Mouse (Mus musculus): ENCODE results near the gene Gm21836. TPM values are rescaled to one million over a fixed set of nuclear protein-coding genes. Genes with fewer than 3 reads are reported as not detected.
"Not testable (repeated sequence)": the region's sequence is repeated elsewhere in the genome, so short reads cannot be mapped to it uniquely, and the experiment has no call there.

The Gm21836 gene
- not detected in 2 replicates for total RNA-seq (2017)

- ATAC-seq (replicated peaks in 1 of 2; ENCODE audit: insufficient read depth in 1 of 2, low FRiP score in 2 of 2, low TSS enrichment in 1 of 2, low read depth in 1 of 2, poor library complexity in 2 of 2, severe bottlenecking in 2 of 2) = not testable (repeated sequence)
Measured at GRCm38 (mm10) chr9:124493693-124494092, at the start of gene Gm21836. Gene Gm21836, minus strand, starts transcription at chr9:124493793.

- not testable (repeated sequence) for ATAC-seq (replicated peaks in 1 of 2; ENCODE audit: insufficient read depth in 1 of 2, low FRiP score in 2 of 2, low TSS enrichment in 1 of 2, low read depth in 1 of 2, poor library complexity in 2 of 2, severe bottlenecking in 2 of 2)
Measured at GRCm38 (mm10) chr9:124480361-124480980, 13.1 kb downstream of the Gm21836 start.

GRCm38 (mm10) chr9:124478081-124478480, 15.5 kb downstream of the Gm21836 start:
- ATAC-seq (replicated peaks in 1 of 2; ENCODE audit: insufficient read depth in 1 of 2, low FRiP score in 2 of 2, low TSS enrichment in 1 of 2, low read depth in 1 of 2, poor library complexity in 2 of 2, severe bottlenecking in 2 of 2) = no peak

GRCm38 (mm10) chr9:124476096-124476902, 17.3 kb downstream of the Gm21836 start, which contains the start of gene Ppp2r3d:
Gene Ppp2r3d, minus strand, starts transcription at chr9:124476898.
- peak in 1 of 2 experiments; percentile 57; a peak in 2 of 4 replicates for ATAC-seq (replicated peaks in 1 of 2; ENCODE audit: insufficient read depth in 1 of 2, low FRiP score in 2 of 2, low TSS enrichment in 1 of 2, low read depth in 1 of 2, poor library complexity in 2 of 2, severe bottlenecking in 2 of 2)

GRCm38 (mm10) chr9:124475689-124476088, 17.9 kb downstream of the Gm21836 start:
- no peak for ATAC-seq (replicated peaks in 1 of 2; ENCODE audit: insufficient read depth in 1 of 2, low FRiP score in 2 of 2, low TSS enrichment in 1 of 2, low read depth in 1 of 2, poor library complexity in 2 of 2, severe bottlenecking in 2 of 2)

- ATAC-seq (replicated peaks in 1 of 2; ENCODE audit: insufficient read depth in 1 of 2, low FRiP score in 2 of 2, low TSS enrichment in 1 of 2, low read depth in 1 of 2, poor library complexity in 2 of 2, severe bottlenecking in 2 of 2) = peak; percentile 45 to 71; a peak in 2 of 4 replicates
Measured at GRCm38 (mm10) chr9:124456572-124456971, 37.0 kb downstream of the Gm21836 start.

Other genes starting within 250 kb of the Gm21836 start
- gene 2010315B03Rik, start 181.1 kb downstream of the Gm21836 start, total RNA-seq (2017) = 26.1 and 41.5 TPM in 2 replicates
- 19.9 and 30.1 TPM in 2 replicates for gene Ppp2r3d, start 16.9 kb downstream of the Gm21836 start, total RNA-seq (2017)